Mouse (Mus musculus) G1E (cell line): ENCODE measurements around the gene Zdhhc7.

Experiments used
- CTCF ChIP-seq: IDR thresholded peaks from 2 replicates; pipeline ENCODE4 v1.5.1; 2012; ENCODE audit warnings: low read depth, low read length, inconsistent platforms, mixed read lengths
- GATA1 ChIP-seq: IDR thresholded peaks from 2 replicates; pipeline ENCODE4 v1.6.1; 2012; ENCODE audit warnings: borderline replicate concordance, low read length, inconsistent platforms, mixed read lengths
- POLR2AphosphoS5 ChIP-seq: IDR thresholded peaks from 2 replicates; pipeline ENCODE4 v1.6.1; 2012; ENCODE audit warnings: low read depth, low read length, inconsistent platforms; ENCODE audit not compliant: insufficient replicate concordance
- TAL1 ChIP-seq: conservative IDR thresholded peaks from 2 replicates; pipeline ENCODE4 v1.6.1; 2012; ENCODE audit warnings: low read depth, low read length, inconsistent platforms, mixed read lengths

GRCm38 (mm10) chr8:120032549-120033208 is 68.6 kb downstream of the Zdhhc7 start:
- no peak for TF ChIP-seq CTCF
- no peak for TF ChIP-seq TAL1
- no peak for TF ChIP-seq GATA1
- no peak for TF ChIP-seq POLR2AphosphoS5
